Mouse (Mus musculus): ENCODE results near the gene Rhof. TPM values are rescaled to one million over a fixed set of nuclear protein-coding genes. Genes with fewer than 3 reads are reported as not detected.

The Rhof gene
- polyA plus RNA-seq, 2 experiments, result 1.8 to 2.5 TPM

DNA sequence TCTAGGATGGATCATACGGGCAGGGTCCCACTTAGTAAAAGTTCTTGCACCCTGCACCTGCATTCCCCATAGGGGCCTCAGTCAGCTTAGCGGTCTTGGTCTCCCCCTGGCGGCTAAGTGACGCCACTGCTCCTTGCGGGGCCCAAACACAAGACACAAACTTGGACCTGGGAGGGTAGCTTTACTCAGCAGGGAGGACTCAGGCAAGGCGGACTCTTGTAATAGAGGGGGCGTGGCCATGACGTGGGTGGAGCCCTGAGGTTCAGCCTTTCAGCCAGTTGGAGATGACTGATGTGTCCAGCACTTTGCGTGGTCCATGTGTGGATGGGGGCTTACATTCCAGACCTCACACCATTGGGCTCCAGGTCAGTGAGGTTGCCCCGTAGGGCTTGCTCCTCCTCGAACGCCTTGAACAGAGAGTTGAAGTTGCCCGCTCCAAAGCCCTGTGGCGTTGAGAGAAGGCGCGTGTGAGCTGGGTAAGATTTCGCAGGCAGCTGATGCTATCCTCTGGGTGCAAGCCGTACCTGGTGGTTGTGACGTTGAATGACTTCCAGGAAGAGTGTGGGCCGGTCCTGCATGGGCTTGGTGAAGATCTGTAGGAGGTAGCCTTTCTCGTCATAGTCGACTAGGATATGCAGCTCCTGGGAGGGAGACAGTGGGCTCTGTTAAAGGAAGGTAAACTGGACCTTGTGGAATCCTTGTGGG lies 39.3 kb upstream of the Rhof start:
- Histone ChIP-seq H3K9me3 (ENCODE audit: control insufficient read depth, low read length) (no peaks in the 10 kb centered on the region), H3K27ac (peak overlapping the region; percentile 32), H3K36me3 (replicated peaks; ENCODE audit: control insufficient read depth, insufficient read depth, low read depth) (peaks cover 2% of the 10 kb centered on the region), H3K4me3 (ENCODE audit: insufficient read depth in 1 of 2, low read depth in 2 of 2, low read length in 2 of 2) (peak overlapping the region; percentile 14 to 19; a peak in 3 of 4 replicates), H3K9ac (replicated peaks) (peak overlapping the region; percentile 4; the same call in 1 of the 2 replicates), H3K4me1 (replicated peaks; ENCODE audit: control insufficient read depth in 2 of 2, insufficient read depth in 2 of 2, low read length in 1 of 2) (peaks cover 4 to 5% of the 10 kb centered on the region in 2 experiments; a peak in 2 of 4 replicates), H3K4me2 (ENCODE audit: low read depth) (peak overlapping the region; percentile 51), H3K27me3 (ENCODE audit: control insufficient read depth, insufficient read depth, low read length) (no peaks in the 10 kb centered on the region)
- peak; percentile 74 to 86 (median 79) for DNase-seq (ENCODE audit: low read depth in 3 of 3, low spot score in 3 of 3)
- TF ChIP-seq EP300 (IDR thresholded peaks at IDR 0.05; ENCODE audit: low read depth) (no peak), CTCF (IDR thresholded peaks at IDR 0.05; ENCODE audit: low read depth) (peak; percentile 100)
- ATAC-seq (ENCODE audit: insufficient read depth), result peak; percentile 91
- 17% methylated on average over 22 of the region's 22 CpGs for WGBS (ENCODE audit: insufficient replicate concordance)

DNA sequence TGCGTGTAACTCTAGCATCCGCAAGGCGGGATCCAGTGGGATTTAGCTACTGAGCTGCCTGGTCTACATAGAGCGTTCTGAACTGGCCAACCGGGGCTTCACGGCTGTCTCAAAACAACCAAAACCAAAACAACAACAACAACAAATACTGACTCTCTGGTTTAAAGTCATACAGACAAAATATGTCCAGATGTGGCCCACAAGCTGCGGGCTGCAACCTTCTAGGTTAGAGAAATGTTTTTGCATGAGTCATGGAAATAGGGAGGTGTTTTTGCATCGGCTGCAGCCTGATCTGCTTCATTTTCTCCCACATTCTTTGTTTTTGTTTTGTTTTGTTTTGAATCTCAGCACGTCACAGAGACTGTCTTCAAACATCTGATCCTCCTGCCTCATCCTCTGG lies 37.9 kb upstream of the Rhof start:
- DNase-seq (ENCODE audit: low read depth in 3 of 3, low spot score in 3 of 3) (no peak), ATAC-seq (ENCODE audit: insufficient read depth) (no peak)
- peaks cover 4 to 5% of the 10 kb centered on the region in 2 experiments; a peak in 2 of 4 replicates for H3K4me1 ChIP-seq (replicated peaks; ENCODE audit: control insufficient read depth in 2 of 2, insufficient read depth in 2 of 2, low read length in 1 of 2)
- no peaks in the 10 kb centered on the region for H3K9me3 ChIP-seq (ENCODE audit: control insufficient read depth, low read length)
- no peak overlapping the region for H3K4me3 ChIP-seq (ENCODE audit: insufficient read depth in 1 of 2, low read depth in 2 of 2, low read length in 2 of 2)
- WGBS (ENCODE audit: insufficient replicate concordance), result 77% methylated on average over 9 of the region's 9 CpGs
- H3K27me3 ChIP-seq (ENCODE audit: control insufficient read depth, insufficient read depth, low read length), result no peaks in the 10 kb centered on the region
- no peak overlapping the region for H3K27ac ChIP-seq
- TF ChIP-seq CTCF (IDR thresholded peaks at IDR 0.05; ENCODE audit: low read depth), result no peak
- no peak for TF ChIP-seq EP300 (IDR thresholded peaks at IDR 0.05; ENCODE audit: low read depth)
- H3K9ac ChIP-seq (replicated peaks), result no peak overlapping the region
- H3K36me3 ChIP-seq (replicated peaks; ENCODE audit: control insufficient read depth, insufficient read depth, low read depth), result peaks cover 15% of the 10 kb centered on the region
- H3K4me2 ChIP-seq (ENCODE audit: low read depth), result no peak overlapping the region

DNA sequence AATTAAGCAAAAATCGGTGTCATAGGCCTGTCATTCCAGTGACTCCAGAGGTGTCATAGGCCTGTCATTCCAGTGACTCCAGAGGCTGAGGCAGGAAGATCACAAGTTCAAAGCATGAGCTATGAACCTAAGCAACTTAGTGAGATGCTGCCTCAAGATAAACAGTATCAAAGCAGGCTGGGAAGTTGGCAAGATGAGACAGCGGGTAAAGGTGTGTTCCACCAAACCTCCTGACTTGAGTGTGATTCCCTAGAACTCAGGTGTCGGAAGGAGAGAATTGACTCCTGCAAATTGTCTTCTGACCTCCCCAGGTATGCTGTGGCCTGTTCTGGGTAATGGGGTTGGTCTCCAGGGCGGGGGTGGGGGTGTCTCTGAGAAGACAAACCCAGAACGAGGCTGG lies 36.8 kb upstream of the Rhof start, which contains the start of gene Psmd9:
Gene Psmd9 (plus strand): TSS at position 130 of the 400 bp plus-strand sequence.
- no peak within 1 kb of the TSS for H3K9ac ChIP-seq (replicated peaks)
- 67% methylated on average over 5 of the region's 5 CpGs for WGBS (ENCODE audit: insufficient replicate concordance)
- DNase-seq (ENCODE audit: low read depth in 3 of 3, low spot score in 3 of 3) (no peak), ATAC-seq (ENCODE audit: insufficient read depth) (no peak)
- no peak within 1 kb of the TSS for H3K27ac ChIP-seq
- no peaks in the 10 kb centered on the region for H3K27me3 ChIP-seq (ENCODE audit: control insufficient read depth, insufficient read depth, low read length)
- H3K4me2 ChIP-seq (ENCODE audit: low read depth), result no peak within 1 kb of the TSS
- H3K36me3 ChIP-seq (replicated peaks; ENCODE audit: control insufficient read depth, insufficient read depth, low read depth), result peaks cover 20% of the 10 kb centered on the region
- H3K4me3 ChIP-seq (ENCODE audit: insufficient read depth in 1 of 2, low read depth in 2 of 2, low read length in 2 of 2), result no peak within 1 kb of the TSS
- TF ChIP-seq EP300 (IDR thresholded peaks at IDR 0.05; ENCODE audit: low read depth), result no peak
- TF ChIP-seq CTCF (IDR thresholded peaks at IDR 0.05; ENCODE audit: low read depth), result no peak
- H3K4me1 ChIP-seq (replicated peaks; ENCODE audit: control insufficient read depth in 2 of 2, insufficient read depth in 2 of 2, low read length in 1 of 2), result peaks cover 4 to 5% of the 10 kb centered on the region in 2 experiments; a peak in 2 of 4 replicates
- no peaks in the 10 kb centered on the region for H3K9me3 ChIP-seq (ENCODE audit: control insufficient read depth, low read length)

DNA sequence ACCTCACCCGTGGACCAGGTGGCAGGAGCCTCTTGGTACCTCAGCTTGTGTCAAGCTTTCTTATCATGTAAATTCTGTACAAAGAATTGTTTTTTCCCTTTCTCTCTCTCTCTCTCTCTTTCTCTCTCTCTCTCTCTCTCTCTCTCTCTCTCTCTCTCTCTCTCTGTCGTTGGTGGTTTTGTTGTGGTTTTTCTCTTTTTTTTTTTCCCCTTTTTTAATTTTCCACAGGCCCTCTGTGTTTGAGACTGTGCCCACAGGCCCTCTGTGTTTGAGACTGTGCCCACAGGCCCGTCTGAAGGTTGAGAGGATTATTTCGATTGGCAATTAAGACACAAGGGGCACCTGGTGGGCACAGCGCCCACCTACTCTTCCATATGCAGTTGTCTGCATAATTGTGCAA lies 35.1 kb upstream of the Rhof start:
- Histone ChIP-seq H3K9me3 (ENCODE audit: control insufficient read depth, low read length) (no peaks in the 10 kb centered on the region), H3K4me3 (ENCODE audit: insufficient read depth in 1 of 2, low read depth in 2 of 2, low read length in 2 of 2) (no peak overlapping the region), H3K4me2 (ENCODE audit: low read depth) (no peak overlapping the region), H3K9ac (replicated peaks) (no peak overlapping the region), H3K27ac (no peak overlapping the region), H3K27me3 (ENCODE audit: control insufficient read depth, insufficient read depth, low read length) (no peaks in the 10 kb centered on the region), H3K36me3 (replicated peaks; ENCODE audit: control insufficient read depth, insufficient read depth, low read depth) (peaks cover 37% of the 10 kb centered on the region), H3K4me1 (replicated peaks; ENCODE audit: control insufficient read depth in 2 of 2, insufficient read depth in 2 of 2, low read length in 1 of 2) (peaks cover 4 to 5% of the 10 kb centered on the region in 2 experiments; a peak in 2 of 4 replicates)
- 58% methylated on average over 5 of the region's 5 CpGs for WGBS (ENCODE audit: insufficient replicate concordance)
- DNase-seq (ENCODE audit: low read depth in 3 of 3, low spot score in 3 of 3), result no peak
- TF ChIP-seq EP300 (IDR thresholded peaks at IDR 0.05; ENCODE audit: low read depth) (no peak), CTCF (IDR thresholded peaks at IDR 0.05; ENCODE audit: low read depth) (no peak)
- ATAC-seq (ENCODE audit: insufficient read depth), result no peak

GRCm38 (mm10) chr5:123166437-123166836 lies 33.9 kb upstream of the Rhof start:
- no peak overlapping the region for H3K27ac ChIP-seq
- no peaks in the 10 kb centered on the region for H3K27me3 ChIP-seq (ENCODE audit: control insufficient read depth, insufficient read depth, low read length)
- peaks cover 48% of the 10 kb centered on the region for H3K36me3 ChIP-seq (replicated peaks; ENCODE audit: control insufficient read depth, insufficient read depth, low read depth)
- H3K4me2 ChIP-seq (ENCODE audit: low read depth), result no peak overlapping the region
- H3K4me3 ChIP-seq (ENCODE audit: insufficient read depth in 1 of 2, low read depth in 2 of 2, low read length in 2 of 2), result no peak overlapping the region
- no peaks in the 10 kb centered on the region for H3K9me3 ChIP-seq (ENCODE audit: control insufficient read depth, low read length)
- DNase-seq (ENCODE audit: low read depth in 3 of 3, low spot score in 3 of 3), result no peak
- TF ChIP-seq CTCF (IDR thresholded peaks at IDR 0.05; ENCODE audit: low read depth) (no peak), EP300 (IDR thresholded peaks at IDR 0.05; ENCODE audit: low read depth) (no peak)
- no peak for ATAC-seq (ENCODE audit: insufficient read depth)
- no peaks in the 10 kb centered on the region for H3K4me1 ChIP-seq (replicated peaks; ENCODE audit: control insufficient read depth in 2 of 2, insufficient read depth in 2 of 2, low read length in 1 of 2)
- WGBS (ENCODE audit: insufficient replicate concordance), result 72% methylated on average over 10 of the region's 10 CpGs
- no peak overlapping the region for H3K9ac ChIP-seq (replicated peaks)
